Mouse (Mus musculus): ENCODE measurements around the gene Il1r2.

- TF ChIP-seq POLR2A (IDR thresholded peaks at IDR 0.05; ENCODE audit: control insufficient read depth, extremely low read depth, insufficient read depth, low read length, poor library complexity): no peak
- no peak for TF ChIP-seq CTCF (IDR thresholded peaks at IDR 0.05; ENCODE audit: borderline replicate concordance, control insufficient read depth, extremely low read depth, insufficient read depth, low read length, poor library complexity)
Measured at GRCm38 (mm10) chr1:40064508-40064907, 9.4 kb upstream of the Il1r2 start.
